Mouse (Mus musculus) liver, postnatal 0 days (tissue): ENCODE results near the gene Dffa. TPM values are rescaled to one million over a fixed set of nuclear protein-coding genes. Genes with fewer than 3 reads are reported as not detected.

Source experiments
- ATAC-seq: fragments of 200-750 bp; cut with Nextera tagmentation; 2 replicates; pipeline ENCODE4 v1.8.0; 2017; ENCODE audit warnings: mild to moderate bottlenecking, moderate library complexity
- DNase-seq: peaks from one replicate; pipeline ENCODE4 v3.0.0-alpha.2; 2016
- H3K27ac ChIP-seq: fragments of 300-500 bp; sonication (generic); 2 replicates; pipeline ENCODE4 v1.5.1; 2014; ENCODE audit warnings: antibody characterized with exemption, moderate library complexity, mild to moderate bottlenecking, low read depth
- H3K27me3 ChIP-seq: fragments of 300-500 bp; sonication (generic); 2 replicates; pipeline ENCODE4 v1.6.1; 2014; ENCODE audit warnings: low read length, control low read depth, mixed read lengths; ENCODE audit not compliant: insufficient read depth
- H3K36me3 ChIP-seq: fragments of 300-500 bp; sonication (generic); replicated peaks from 2 replicates; pipeline ENCODE4 v1.6.1; 2014; ENCODE audit warnings: mild to moderate bottlenecking, control low read depth, low read length, moderate library complexity, mixed read lengths; ENCODE audit not compliant: insufficient read depth
- H3K4me1 ChIP-seq: fragments of 300-500 bp; sonication (generic); 2 replicates; pipeline ENCODE4 v1.6.1; 2014; ENCODE audit warnings: antibody characterized with exemption, mild to moderate bottlenecking, control low read depth; ENCODE audit not compliant: insufficient read depth
- H3K4me2 ChIP-seq: fragments of 300-500 bp; sonication (generic); 2 replicates; pipeline ENCODE4 v1.6.1; 2014; ENCODE audit warnings: low read depth, mild to moderate bottlenecking, low read length, moderate library complexity, mixed read lengths
- H3K4me3 ChIP-seq: fragments of 300-500 bp; sonication (generic); 2 replicates; pipeline ENCODE4 v1.5.1; 2014; ENCODE audit warnings: low read depth, low read length
- H3K9ac ChIP-seq: fragments of 300-500 bp; sonication (generic); replicated peaks from 2 replicates; pipeline ENCODE4 v1.6.1; 2014; ENCODE audit warnings: mild to moderate bottlenecking, moderate library complexity
- H3K9me3 ChIP-seq: fragments of 300-500 bp; sonication (generic); 2 replicates; pipeline ENCODE4 v1.6.1; 2016; ENCODE audit warnings: mild to moderate bottlenecking, control low read depth, low read length, mixed read lengths
- CTCF ChIP-seq: sonication (generic); IDR thresholded peaks from 2 replicates; pipeline ENCODE4 v1.5.1; 2016; ENCODE audit warnings: antibody characterized with exemption, low read depth
- EP300 ChIP-seq: IDR thresholded peaks from 2 replicates; pipeline ENCODE4 v1.6.1; 2016; ENCODE audit warnings: antibody characterized with exemption, low read depth, mild to moderate bottlenecking
- WGBS: fragments of 180-500 bp; shearing (Covaris S2); extraction: QIAGEN DNeasy Blood & Tissue Kit; methylation state at CpG from one replicate; pipeline ENCODE4 v1.1.7; 2014; ENCODE audit not compliant: insufficient replicate concordance; 5-methylcytosine and 5-hydroxymethylcytosine counted together
- polyA plus RNA-seq: library from polyadenylated mRNA; unstranded; fragments of >200 nt; fragmentation: Nextera tagmentation; extraction: Ambion mirVana; gene quantifications from 2 replicates; pipeline ENCODE4 v1.2.1, GENCODE M21; 2015

The Dffa gene
- polyA plus RNA-seq, 1 experiment from 2014 or later, result 13.4 TPM

- Histone ChIP-seq H3K4me3 (no peak overlapping the region), H3K9ac (no peak overlapping the region), H3K4me1 (peaks cover 16% of the 10 kb centered on the region), H3K9me3 (no peaks in the 10 kb centered on the region), H3K36me3 (peaks cover 21% of the 10 kb centered on the region), H3K27me3 (no peaks in the 10 kb centered on the region), H3K27ac (peak overlapping the region; percentile 62), H3K4me2 (no peak overlapping the region)
- ATAC-seq (no peak), DNase-seq (no peak)
- TF ChIP-seq CTCF (no peak), EP300 (no peak)
- WGBS, result 72% methylated on average over 4 of the region's 4 CpGs
These were observed 44.1 kb downstream of the Dffa start for GRCm38 (mm10) chr4:149148084-149148483.

DNA sequence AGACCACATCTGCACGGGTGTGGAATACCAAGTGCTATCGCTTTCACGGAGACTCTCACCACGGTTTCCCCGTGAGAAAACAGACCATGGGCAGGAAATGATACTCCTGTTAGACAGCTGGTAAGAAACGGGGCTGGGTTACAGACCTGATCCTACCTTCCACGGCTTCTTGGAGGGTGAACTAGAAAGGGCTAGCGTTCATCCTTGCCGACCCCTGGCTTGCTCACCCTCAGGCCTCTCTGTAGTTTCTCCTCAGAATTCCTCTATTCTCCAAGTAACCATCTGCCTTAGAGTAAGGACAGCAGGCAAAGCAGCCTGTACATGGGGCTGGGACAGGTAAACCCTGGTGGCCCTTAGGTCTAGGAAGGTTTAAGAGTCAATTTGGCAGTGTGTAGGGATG, 45.2 kb downstream of the Dffa start:
- WGBS, result 61% methylated on average over 9 of the region's 9 CpGs
- Histone ChIP-seq H3K9me3 (no peaks in the 10 kb centered on the region), H3K9ac (no peak overlapping the region), H3K4me1 (peaks cover 16% of the 10 kb centered on the region), H3K36me3 (peaks cover 32% of the 10 kb centered on the region), H3K4me3 (no peak overlapping the region), H3K27ac (peak overlapping the region; percentile 86), H3K4me2 (no peak overlapping the region), H3K27me3 (no peaks in the 10 kb centered on the region)
- no peak for DNase-seq
- TF ChIP-seq CTCF, result no peak
- ATAC-seq, result 0 out of 2 replicates have a peak, but pooled peaks have one; percentile 2

DNA sequence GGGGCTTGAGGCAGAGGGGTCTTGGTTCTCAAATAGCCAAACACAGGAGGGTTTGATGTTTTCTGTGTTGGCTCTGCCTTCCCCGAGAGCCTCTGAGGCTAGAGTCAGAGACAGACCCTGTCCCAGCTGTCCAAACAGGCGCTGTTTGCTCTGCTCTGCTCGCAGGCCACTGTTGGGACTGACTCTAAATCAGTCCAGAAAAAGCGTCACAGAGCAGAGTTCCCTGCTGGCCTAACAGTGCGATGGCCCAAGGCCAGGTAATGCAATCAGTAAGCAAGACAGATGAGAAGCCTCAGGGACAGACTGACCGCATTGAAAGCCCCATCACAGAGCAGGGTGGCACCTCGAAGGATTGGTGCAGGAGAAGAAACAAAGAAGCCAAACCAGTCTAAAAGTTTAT, 45.7 kb downstream of the Dffa start:
- H3K9me3 ChIP-seq, result no peaks in the 10 kb centered on the region
- no peaks in the 10 kb centered on the region for H3K27me3 ChIP-seq
- peaks cover 16% of the 10 kb centered on the region for H3K4me1 ChIP-seq
- H3K9ac ChIP-seq, result no peak overlapping the region
- DNase-seq, result peak; percentile 65
- 58% methylated on average over 7 of the region's 7 CpGs for WGBS
- TF ChIP-seq CTCF (no peak), EP300 (no peak)
- peak overlapping the region; percentile 86 for H3K27ac ChIP-seq
- peaks cover 37% of the 10 kb centered on the region for H3K36me3 ChIP-seq
- ATAC-seq, result peak; percentile 80
- H3K4me2 ChIP-seq, result no peak overlapping the region
- no peak overlapping the region for H3K4me3 ChIP-seq

DNA sequence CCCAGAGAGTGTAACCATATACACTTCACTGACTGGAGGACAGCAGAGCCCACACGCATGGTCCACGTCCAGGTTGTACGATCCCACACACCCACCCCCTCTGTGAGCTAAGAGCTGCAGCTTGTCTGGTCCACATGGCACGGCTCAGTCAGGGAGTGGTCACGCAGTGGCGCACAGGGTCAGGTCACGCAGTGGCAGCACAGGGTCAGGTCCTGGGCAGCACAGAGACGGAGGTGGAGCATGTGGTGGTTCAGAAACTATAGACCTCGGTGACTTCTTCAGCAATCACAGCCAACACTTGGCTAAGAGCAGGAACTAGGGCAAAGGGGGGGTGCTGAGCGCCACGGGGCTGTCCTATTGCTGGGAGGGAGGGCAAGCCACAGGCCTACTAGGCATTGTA, 46.3 kb downstream of the Dffa start:
- no peak for TF ChIP-seq EP300
- TF ChIP-seq CTCF, result no peak

DNA sequence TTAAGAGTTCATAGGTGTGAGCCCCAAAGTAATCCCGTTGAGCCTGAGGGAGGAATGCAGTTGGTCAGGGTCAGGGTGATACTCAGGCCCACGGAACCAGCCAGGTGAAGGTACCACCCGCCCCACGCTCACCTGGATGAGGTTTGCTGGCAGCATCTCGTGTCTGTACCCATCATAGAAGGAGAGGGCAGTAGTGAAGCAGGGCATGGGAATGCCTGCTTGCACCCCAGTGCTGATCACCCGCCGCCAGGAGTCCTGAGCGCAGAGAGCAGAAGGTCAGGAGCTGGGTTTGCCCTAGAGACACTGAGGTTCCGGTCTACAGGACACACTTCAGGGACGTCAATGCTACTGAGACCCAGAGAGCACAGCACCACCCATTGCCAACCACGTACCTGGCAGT, 46.8 kb downstream of the Dffa start:
- DNase-seq (no peak), ATAC-seq (no peak)
- Histone ChIP-seq H3K9me3 (no peaks in the 10 kb centered on the region), H3K27me3 (no peaks in the 10 kb centered on the region), H3K4me3 (no peak overlapping the region), H3K36me3 (peaks cover 46% of the 10 kb centered on the region), H3K4me1 (peaks cover 16% of the 10 kb centered on the region), H3K27ac (peak overlapping the region; percentile 84), H3K4me2 (no peak overlapping the region), H3K9ac (no peak overlapping the region)
- no peak for TF ChIP-seq EP300
- TF ChIP-seq CTCF, result no peak
- WGBS, result 82% methylated on average over 11 of the region's 11 CpGs

More for the DNA sequence above, 46.3 kb downstream of the Dffa start:
- WGBS, result 63% methylated on average over 11 of the region's 11 CpGs
- H3K9ac ChIP-seq, result no peak overlapping the region
- peak overlapping the region; percentile 84 for H3K27ac ChIP-seq
- H3K4me1 ChIP-seq, result peaks cover 16% of the 10 kb centered on the region
- peak; percentile 62 for DNase-seq
- H3K4me3 ChIP-seq, result no peak overlapping the region
- peaks cover 43% of the 10 kb centered on the region for H3K36me3 ChIP-seq
- no peaks in the 10 kb centered on the region for H3K9me3 ChIP-seq
- no peaks in the 10 kb centered on the region for H3K27me3 ChIP-seq
- H3K4me2 ChIP-seq, result no peak overlapping the region
- ATAC-seq, result peak; percentile 87

DNA sequence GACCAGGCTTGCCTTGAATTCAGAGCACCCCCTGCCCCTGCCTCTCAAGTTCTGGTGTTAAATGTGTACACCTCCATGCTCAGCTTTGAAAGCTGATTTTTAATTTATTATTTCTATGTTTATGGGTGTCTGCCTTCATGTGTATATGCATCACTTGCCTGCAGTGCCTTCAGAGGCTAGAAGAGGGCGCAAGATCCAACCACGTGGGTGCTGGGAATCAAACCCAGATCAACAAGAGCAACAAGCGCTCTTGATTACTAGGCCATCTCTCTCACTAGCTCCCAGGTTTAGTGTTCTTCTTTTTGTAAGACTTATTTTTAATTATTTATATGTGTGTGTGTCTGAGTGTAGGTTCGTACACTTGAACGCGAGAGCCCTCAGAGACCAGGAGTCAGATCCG, 50.9 kb downstream of the Dffa start:
- Histone ChIP-seq H3K36me3 (peaks cover 87% of the 10 kb centered on the region), H3K27ac (no peak overlapping the region), H3K4me1 (peaks cover 2% of the 10 kb centered on the region; the same call in 1 of the 2 replicates), H3K9me3 (no peaks in the 10 kb centered on the region), H3K27me3 (no peaks in the 10 kb centered on the region), H3K4me3 (no peak overlapping the region), H3K9ac (no peak overlapping the region), H3K4me2 (no peak overlapping the region)
- DNase-seq (no peak), ATAC-seq (no peak)
- 95% methylated on average over 7 of the region's 7 CpGs for WGBS
- TF ChIP-seq EP300 (no peak), CTCF (0 out of 2 replicates have a peak, but pooled peaks have one; percentile 1)

- no peak overlapping the region for H3K27ac ChIP-seq
- H3K36me3 ChIP-seq, result peaks cover 91% of the 10 kb centered on the region
- ATAC-seq, result peak; percentile 63
- no peak overlapping the region for H3K9ac ChIP-seq
- peak; percentile 57 for DNase-seq
- H3K4me3 ChIP-seq, result no peak overlapping the region
- 66% methylated on average over 6 of the region's 6 CpGs for WGBS
- peaks cover 2% of the 10 kb centered on the region; the same call in 1 of the 2 replicates for H3K4me1 ChIP-seq
- no peak overlapping the region for H3K4me2 ChIP-seq
- TF ChIP-seq CTCF (no peak), EP300 (peak; percentile 43)
- H3K27me3 ChIP-seq, result no peaks in the 10 kb centered on the region
- H3K9me3 ChIP-seq, result no peaks in the 10 kb centered on the region
These were observed 51.8 kb downstream of the Dffa start for GRCm38 (mm10) chr4:149155711-149156110.
